Mouse (Mus musculus) bone marrow, adult 2 months (tissue): ENCODE measurements around the gene Prrt3.

Source experiments
- CTCF ChIP-seq: fragments of 200-500 bp; IDR thresholded peaks from 2 replicates; pipeline ENCODE4 v1.5.1; 2011; ENCODE audit warnings: low read length, control low read depth; ENCODE audit not compliant: control insufficient read depth, insufficient read depth
- POLR2A ChIP-seq: fragments of 200-500 bp; IDR thresholded peaks from 2 replicates; pipeline ENCODE4 v1.6.1; 2011; ENCODE audit warnings: low read depth, mild to moderate bottlenecking, control low read depth, low read length, borderline replicate concordance; ENCODE audit not compliant: control insufficient read depth

DNA sequence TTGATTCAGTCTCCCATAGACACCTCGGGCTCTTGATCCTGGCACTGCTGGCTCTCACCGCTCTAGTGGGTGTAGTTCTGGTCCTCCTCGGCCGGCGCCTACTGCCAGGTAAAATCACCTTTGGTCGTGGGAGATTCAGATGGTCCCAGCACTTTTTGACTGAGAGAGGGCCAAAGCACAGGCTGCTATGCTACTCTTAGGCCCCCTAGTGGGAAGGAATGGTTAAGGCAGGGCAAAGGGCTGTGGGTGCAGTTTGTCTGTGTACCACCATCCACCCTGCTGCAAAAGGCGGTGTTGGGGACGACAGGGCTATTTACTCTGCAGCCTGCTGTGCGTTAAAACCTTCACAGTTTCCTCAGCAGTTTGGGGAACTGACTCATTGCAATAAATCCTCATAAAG lies 32.7 kb downstream of the Prrt3 start:
- TF ChIP-seq CTCF (peak; percentile 82), POLR2A (no peak)
